Mouse (Mus musculus) C2C12 (cell line): ENCODE measurements around the gene Snx29.

Source experiments
- CTCF ChIP-seq: IDR thresholded peaks from one replicate; pipeline ENCODE4 v1.5.1; 2011; ENCODE audit not compliant: control insufficient read depth, insufficient read depth, insufficient read length
- USF1 ChIP-seq: IDR thresholded peaks from one replicate; pipeline ENCODE4 v1.6.1; 2011; ENCODE audit warnings: low read depth, mild to moderate bottlenecking, control low read depth, moderate library complexity

GRCm38 (mm10) chr16:11380038-11380437 is 57.3 kb downstream of the Snx29 start:
- no peak for TF ChIP-seq CTCF
- TF ChIP-seq USF1 = no peak
